Mouse (Mus musculus): ENCODE results near the gene Ap1s3. TPM values are rescaled to one million over a fixed set of nuclear protein-coding genes. Genes with fewer than 3 reads are reported as not detected.
A peak's percentile ranks its signal among the peaks of the same experiment; 100 is the strongest.

Ap1s3 gene
- total and polyA plus RNA-seq, 3 experiments = 4.9 to 15.5 (median 5.9) TPM

GRCm38 (mm10) chr1:79678117-79678684, 6.4 kb upstream of the Ap1s3 start:
- Histone ChIP-seq H3K4me3 (ENCODE audit: low read depth, low read length) (no peak overlapping the region), H3K27me3 (ENCODE audit: insufficient read depth, low read length) (peaks cover 11% of the 10 kb centered on the region), H3K4me1 (ENCODE audit: insufficient read depth, low read depth, low read length) (peaks cover 17% of the 10 kb centered on the region), H3K36me3 (replicated peaks) (no peaks in the 10 kb centered on the region), H3K9me3 (replicated peaks) (no peaks in the 10 kb centered on the region)
- TF ChIP-seq CTCF (IDR thresholded peaks at IDR 0.05; ENCODE audit: low read depth, low read length) = no peak
- no peak for DNase-seq (ENCODE audit: low spot score)
- ATAC-seq (ENCODE audit: extremely low read depth, insufficient number of reproducible peaks, low FRiP score, poor library complexity, severe bottlenecking) = no peak

GRCm38 (mm10) chr1:79675716-79676115, 3.9 kb upstream of the Ap1s3 start:
- TF ChIP-seq GATA2 (IDR thresholded peaks at IDR 0.05; ENCODE audit: borderline replicate concordance, low read depth, low read length) (no peak), TAL1 (conservative IDR thresholded peaks at IDR 0.05; ENCODE audit: low read depth, low read length) (no peak), CTCF (IDR thresholded peaks at IDR 0.05; ENCODE audit: low read depth, low read length) (no peak), POLR2AphosphoS5 (IDR thresholded peaks at IDR 0.05; ENCODE audit: insufficient replicate concordance, low read depth, low read length) (no peak), GATA1 (IDR thresholded peaks at IDR 0.05; ENCODE audit: borderline replicate concordance, low read length) (no peak)
- Histone ChIP-seq H3K36me3 (replicated peaks) (no peaks in the 10 kb centered on the region), H3K4me1 (ENCODE audit: insufficient read depth, low read depth, low read length) (peaks cover 18% of the 10 kb centered on the region), H3K4me3 (ENCODE audit: low read depth, low read length) (no peak overlapping the region), H3K9me3 (replicated peaks) (peaks cover 2% of the 10 kb centered on the region; the same call in 1 of the 2 replicates), H3K27me3 (ENCODE audit: insufficient read depth, low read length) (peaks cover 17% of the 10 kb centered on the region)
- DNase-seq (ENCODE audit: low spot score) (no peak), ATAC-seq (ENCODE audit: extremely low read depth, insufficient number of reproducible peaks, low FRiP score, poor library complexity, severe bottlenecking) (no peak)

GRCm38 (mm10) chr1:79671196-79671542, 603 bp downstream of the Ap1s3 start:
- no peak for DNase-seq (ENCODE audit: low spot score)
- peak overlapping the region; percentile 74 for H3K4me3 ChIP-seq (ENCODE audit: low read depth, low read length)
- no peak for ATAC-seq (ENCODE audit: extremely low read depth, insufficient number of reproducible peaks, low FRiP score, poor library complexity, severe bottlenecking)
- peaks cover 20% of the 10 kb centered on the region for H3K4me1 ChIP-seq (ENCODE audit: insufficient read depth, low read depth, low read length)
- H3K27me3 ChIP-seq (ENCODE audit: insufficient read depth, low read length) = peaks cover 11% of the 10 kb centered on the region
- no peak for TF ChIP-seq GATA1 (IDR thresholded peaks at IDR 0.05; ENCODE audit: borderline replicate concordance, low read length)
- no peak for TF ChIP-seq CTCF (IDR thresholded peaks at IDR 0.05; ENCODE audit: low read depth, low read length)
- TF ChIP-seq POLR2AphosphoS5 (IDR thresholded peaks at IDR 0.05; ENCODE audit: insufficient replicate concordance, low read depth, low read length) = no peak
- TF ChIP-seq TAL1 (conservative IDR thresholded peaks at IDR 0.05; ENCODE audit: low read depth, low read length) = no peak
- TF ChIP-seq GATA2 (IDR thresholded peaks at IDR 0.05; ENCODE audit: borderline replicate concordance, low read depth, low read length) = no peak
- no peaks in the 10 kb centered on the region for H3K36me3 ChIP-seq (replicated peaks)
- peaks cover 2% of the 10 kb centered on the region; the same call in 1 of the 2 replicates for H3K9me3 ChIP-seq (replicated peaks)

- no peak for DNase-seq (ENCODE audit: low spot score)
- H3K9me3 ChIP-seq (replicated peaks) = peaks cover 2% of the 10 kb centered on the region; the same call in 1 of the 2 replicates
- no peaks in the 10 kb centered on the region for H3K36me3 ChIP-seq (replicated peaks)
- 0 out of 2 replicates have a peak, but pooled peaks have one; percentile 7 for ATAC-seq (ENCODE audit: extremely low read depth, insufficient number of reproducible peaks, low FRiP score, poor library complexity, severe bottlenecking)
- H3K27me3 ChIP-seq (ENCODE audit: insufficient read depth, low read length) = peaks cover 11% of the 10 kb centered on the region
- TF ChIP-seq GATA2 (IDR thresholded peaks at IDR 0.05; ENCODE audit: borderline replicate concordance, low read depth, low read length) (no peak), CTCF (IDR thresholded peaks at IDR 0.05; ENCODE audit: low read depth, low read length) (no peak), GATA1 (IDR thresholded peaks at IDR 0.05; ENCODE audit: borderline replicate concordance, low read length) (no peak), POLR2AphosphoS5 (IDR thresholded peaks at IDR 0.05; ENCODE audit: insufficient replicate concordance, low read depth, low read length) (no peak), TAL1 (conservative IDR thresholded peaks at IDR 0.05; ENCODE audit: low read depth, low read length) (no peak)
- peaks cover 20% of the 10 kb centered on the region for H3K4me1 ChIP-seq (ENCODE audit: insufficient read depth, low read depth, low read length)
- H3K4me3 ChIP-seq (ENCODE audit: low read depth, low read length) = no peak overlapping the region
Measured at GRCm38 (mm10) chr1:79669419-79669974, 2.3 kb downstream of the Ap1s3 start.

GRCm38 (mm10) chr1:79664911-79665310, 6.9 kb downstream of the Ap1s3 start:
- peaks cover 3% of the 10 kb centered on the region for H3K27me3 ChIP-seq (ENCODE audit: insufficient read depth, low read length)
- H3K36me3 ChIP-seq (replicated peaks) = no peaks in the 10 kb centered on the region
- DNase-seq (ENCODE audit: low spot score) = no peak
- H3K4me1 ChIP-seq (ENCODE audit: insufficient read depth, low read depth, low read length) = peaks cover 5% of the 10 kb centered on the region
- no peaks in the 10 kb centered on the region for H3K9me3 ChIP-seq (replicated peaks)
- TF ChIP-seq CTCF (IDR thresholded peaks at IDR 0.05; ENCODE audit: low read depth, low read length) (no peak), POLR2AphosphoS5 (IDR thresholded peaks at IDR 0.05; ENCODE audit: insufficient replicate concordance, low read depth, low read length) (no peak)
- no peak for ATAC-seq (ENCODE audit: extremely low read depth, insufficient number of reproducible peaks, low FRiP score, poor library complexity, severe bottlenecking)
- H3K4me3 ChIP-seq (ENCODE audit: low read depth, low read length) = no peak overlapping the region

GRCm38 (mm10) chr1:79659598-79659997, 12.2 kb downstream of the Ap1s3 start:
- H3K4me1 ChIP-seq (ENCODE audit: insufficient read depth, low read depth, low read length) = no peaks in the 10 kb centered on the region
- no peaks in the 10 kb centered on the region for H3K36me3 ChIP-seq (replicated peaks)
- no peak for ATAC-seq (ENCODE audit: extremely low read depth, insufficient number of reproducible peaks, low FRiP score, poor library complexity, severe bottlenecking)
- no peaks in the 10 kb centered on the region for H3K9me3 ChIP-seq (replicated peaks)
- no peak for DNase-seq (ENCODE audit: low spot score)
- no peak overlapping the region for H3K4me3 ChIP-seq (ENCODE audit: low read depth, low read length)
- no peaks in the 10 kb centered on the region for H3K27me3 ChIP-seq (ENCODE audit: insufficient read depth, low read length)
- TF ChIP-seq GATA1 (IDR thresholded peaks at IDR 0.05; ENCODE audit: borderline replicate concordance, low read length) (no peak), CTCF (IDR thresholded peaks at IDR 0.05; ENCODE audit: low read depth, low read length) (no peak), TAL1 (conservative IDR thresholded peaks at IDR 0.05; ENCODE audit: low read depth, low read length) (no peak), GATA2 (IDR thresholded peaks at IDR 0.05; ENCODE audit: borderline replicate concordance, low read depth, low read length) (no peak), POLR2AphosphoS5 (IDR thresholded peaks at IDR 0.05; ENCODE audit: insufficient replicate concordance, low read depth, low read length) (no peak)

Measured in G1E (cell line).